Mouse (Mus musculus) lung, embryonic 14.5 days (tissue): Measurements from ENCODE around the gene Tom1l2. TPM values are rescaled to one million over a fixed set of nuclear protein-coding genes. Genes with fewer than 3 reads are reported as not detected.

Source experiments
- ATAC-seq: fragments of 200-750 bp; cut with Nextera tagmentation; 2 replicates; pipeline ENCODE4 v1.8.0; 2017; ENCODE audit warnings: mild to moderate bottlenecking, moderate TSS enrichment, moderate library complexity; ENCODE audit not compliant: insufficient read depth
- DNase-seq: peaks from one replicate; pipeline ENCODE4 v3.0.0-alpha.2; 2015
- H3K27ac ChIP-seq: fragments of 300-500 bp; sonication (generic); 2 replicates; pipeline ENCODE4 v1.5.1; 2014; ENCODE audit warnings: low read depth, mild to moderate bottlenecking, moderate library complexity
- H3K27me3 ChIP-seq: fragments of 300-500 bp; sonication (generic); 2 replicates; pipeline ENCODE4 v1.6.1; 2014; ENCODE audit warnings: low read length, control low read depth; ENCODE audit not compliant: insufficient read depth
- H3K36me3 ChIP-seq: fragments of 300-500 bp; sonication (generic); 2 replicates; pipeline ENCODE4 v1.6.1; 2014; ENCODE audit warnings: control low read depth; ENCODE audit not compliant: insufficient read depth
- H3K4me1 ChIP-seq: fragments of 300-500 bp; sonication (generic); 2 replicates; pipeline ENCODE4 v1.6.1; 2014; ENCODE audit warnings: antibody characterized with exemption, control low read depth; ENCODE audit not compliant: insufficient read depth
- H3K4me2 ChIP-seq: fragments of 300-500 bp; sonication (generic); 2 replicates; pipeline ENCODE4 v1.6.1; 2014; ENCODE audit warnings: mild to moderate bottlenecking
- H3K4me3 ChIP-seq: fragments of 300-500 bp; sonication (generic); 2 replicates; pipeline ENCODE4 v1.5.1; 2014; ENCODE audit warnings: low read depth, low read length
- H3K9ac ChIP-seq: fragments of 300-500 bp; sonication (generic); 2 replicates; pipeline ENCODE4 v1.6.1; 2014
- H3K9me3 ChIP-seq: fragments of 300-500 bp; sonication (generic); 2 replicates; pipeline ENCODE4 v1.6.1; 2016; ENCODE audit warnings: low read depth, low read length, control low read depth
- CTCF ChIP-seq: IDR thresholded peaks from 2 replicates; pipeline ENCODE4 v1.5.1; 2016; ENCODE audit warnings: antibody characterized with exemption, low read depth
- WGBS: fragments of 180-500 bp; shearing (Covaris S2); extraction: QIAGEN DNeasy Blood & Tissue Kit; methylation state at CpG from one replicate; pipeline ENCODE4 v1.1.7; 2014; 5-methylcytosine and 5-hydroxymethylcytosine counted together
- polyA plus RNA-seq: library from polyadenylated mRNA; unstranded; fragments of >200 nt; fragmentation: Nextera tagmentation; extraction: Ambion mirVana; gene quantifications from 2 replicates; pipeline ENCODE4 v1.2.1, GENCODE M21; 2014

The Tom1l2 gene
- polyA plus RNA-seq, 1 experiment from 2014 or later = 20.6 TPM

GRCm38 (mm10) chr11:60346537-60346936 is 6.2 kb downstream of the Tom1l2 start:
- Histone ChIP-seq H3K27me3 (no peaks in the 10 kb centered on the region), H3K9me3 (no peaks in the 10 kb centered on the region), H3K9ac (no peak overlapping the region), H3K4me1 (peaks cover 6% of the 10 kb centered on the region), H3K27ac (peak overlapping the region; percentile 12; the same call in 1 of the 2 replicates), H3K4me2 (no peak overlapping the region), H3K4me3 (no peak overlapping the region), H3K36me3 (no peaks in the 10 kb centered on the region)
- no peak for ATAC-seq
- 57% methylated on average over 4 of the region's 4 CpGs for WGBS
- DNase-seq = peak; percentile 59
- TF ChIP-seq CTCF = no peak

DNA sequence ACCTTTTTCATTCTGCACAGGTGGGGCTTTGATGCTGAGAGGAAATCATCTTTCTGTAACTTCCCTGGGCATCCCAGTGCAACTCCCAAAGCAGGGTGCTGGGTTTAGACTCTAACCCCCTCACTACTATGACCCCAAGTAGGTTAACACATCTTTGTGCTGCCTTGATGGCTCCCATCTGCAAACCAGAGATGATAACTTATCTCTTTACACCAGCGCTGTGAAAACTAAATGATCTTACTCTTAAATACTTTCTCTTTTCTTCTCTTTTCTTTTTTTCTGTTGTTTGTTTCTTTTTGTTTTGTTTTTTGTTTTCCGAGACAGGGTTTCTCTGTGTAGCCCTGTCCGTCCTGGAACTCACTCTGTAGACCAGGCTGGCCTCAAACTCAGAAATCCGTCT is 6.8 kb downstream of the Tom1l2 start:
- TF ChIP-seq CTCF = no peak
- Histone ChIP-seq H3K36me3 (no peaks in the 10 kb centered on the region), H3K9me3 (no peaks in the 10 kb centered on the region), H3K27me3 (no peaks in the 10 kb centered on the region), H3K4me1 (no peaks in the 10 kb centered on the region), H3K27ac (no peak overlapping the region), H3K9ac (no peak overlapping the region), H3K4me3 (no peak overlapping the region), H3K4me2 (no peak overlapping the region)
- ATAC-seq = no peak
- WGBS = 85% methylated on average over 4 of the region's 4 CpGs
- no peak for DNase-seq

DNA sequence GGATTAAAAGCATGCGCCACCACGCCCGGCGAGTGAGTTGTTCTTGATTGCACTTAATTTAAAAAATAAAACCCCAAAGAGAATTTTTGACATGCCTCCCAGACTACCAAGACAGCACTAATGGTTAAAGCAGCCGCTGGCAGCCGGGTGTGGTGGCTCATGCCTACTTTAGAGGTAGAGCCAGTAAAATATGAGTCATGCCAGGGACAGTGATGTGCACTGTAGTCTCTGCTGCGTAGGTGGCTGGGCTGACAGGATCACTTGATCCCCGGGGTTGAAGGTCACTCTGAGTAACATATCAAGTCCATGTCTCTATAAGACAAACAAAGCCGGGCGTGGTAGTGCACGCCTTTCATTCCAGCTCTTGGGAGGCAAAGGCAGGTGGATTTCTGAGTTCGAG is 13.3 kb downstream of the Tom1l2 start:
- H3K9me3 ChIP-seq = no peaks in the 10 kb centered on the region
- H3K36me3 ChIP-seq = no peaks in the 10 kb centered on the region
- H3K4me2 ChIP-seq = no peak overlapping the region
- no peak for TF ChIP-seq CTCF
- ATAC-seq (no peak), DNase-seq (no peak)
- peaks cover under 1% of the 10 kb centered on the region; the same call in 1 of the 2 replicates for H3K4me1 ChIP-seq
- H3K27me3 ChIP-seq = no peaks in the 10 kb centered on the region
- 88% methylated on average over 12 of the region's 12 CpGs for WGBS
- no peak overlapping the region for H3K27ac ChIP-seq
- H3K4me3 ChIP-seq = no peak overlapping the region
- H3K9ac ChIP-seq = no peak overlapping the region

DNA sequence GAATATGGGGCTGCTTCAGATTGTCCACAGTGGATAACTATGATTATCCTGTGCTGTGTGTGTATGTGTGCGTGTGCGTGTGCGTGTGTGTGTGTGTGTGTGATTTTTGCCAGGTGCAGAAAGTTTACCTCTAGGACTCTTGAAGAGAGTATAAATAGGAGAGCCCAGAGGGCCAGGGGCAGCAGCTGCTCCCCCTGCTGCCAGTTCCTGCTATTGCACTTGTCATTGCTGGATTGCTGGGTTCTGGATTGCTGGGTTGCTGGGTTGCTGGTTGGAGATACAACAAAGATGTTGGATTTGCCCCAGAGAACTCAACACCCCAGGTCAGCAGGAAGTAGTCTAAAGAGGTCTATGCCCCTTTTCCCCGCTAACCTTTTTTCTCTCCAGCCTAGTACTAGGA is 14.4 kb downstream of the Tom1l2 start:
- H3K4me2 ChIP-seq = no peak overlapping the region
- peak; percentile 61 for DNase-seq
- 71% methylated on average over 4 of the region's 4 CpGs for WGBS
- H3K27me3 ChIP-seq = no peaks in the 10 kb centered on the region
- H3K4me3 ChIP-seq = no peak overlapping the region
- H3K36me3 ChIP-seq = no peaks in the 10 kb centered on the region
- no peak overlapping the region for H3K9ac ChIP-seq
- TF ChIP-seq CTCF = peak; percentile 69
- H3K27ac ChIP-seq = no peak overlapping the region
- H3K9me3 ChIP-seq = no peaks in the 10 kb centered on the region
- H3K4me1 ChIP-seq = peaks cover 3% of the 10 kb centered on the region; the same call in 1 of the 2 replicates
- ATAC-seq = no peak

GRCm38 (mm10) chr11:60335771-60336170 is 16.9 kb downstream of the Tom1l2 start:
- H3K4me3 ChIP-seq = no peak overlapping the region
- TF ChIP-seq CTCF = no peak
- no peaks in the 10 kb centered on the region for H3K9me3 ChIP-seq
- no peaks in the 10 kb centered on the region for H3K36me3 ChIP-seq
- H3K4me2 ChIP-seq = no peak overlapping the region
- WGBS = 65% methylated on average over 2 of the region's 2 CpGs
- H3K27ac ChIP-seq = no peak overlapping the region
- H3K4me1 ChIP-seq = peaks cover 3% of the 10 kb centered on the region; the same call in 1 of the 2 replicates
- no peak for DNase-seq
- H3K9ac ChIP-seq = no peak overlapping the region
- no peaks in the 10 kb centered on the region for H3K27me3 ChIP-seq
- no peak for ATAC-seq

GRCm38 (mm10) chr11:60334124-60334523 is 18.6 kb downstream of the Tom1l2 start:
- Histone ChIP-seq H3K27ac (no peak overlapping the region), H3K4me1 (peaks cover 3% of the 10 kb centered on the region; the same call in 1 of the 2 replicates)
- ATAC-seq = no peak

GRCm38 (mm10) chr11:60333461-60333860 is 19.2 kb downstream of the Tom1l2 start:
- Histone ChIP-seq H3K4me1 (peaks cover 3% of the 10 kb centered on the region; the same call in 1 of the 2 replicates), H3K27me3 (no peaks in the 10 kb centered on the region), H3K9ac (no peak overlapping the region), H3K36me3 (no peaks in the 10 kb centered on the region), H3K4me2 (no peak overlapping the region), H3K9me3 (no peaks in the 10 kb centered on the region), H3K4me3 (no peak overlapping the region), H3K27ac (peak overlapping the region; percentile 37; the same call in 1 of the 2 replicates)
- ATAC-seq (no peak), DNase-seq (no peak)
- no peak for TF ChIP-seq CTCF
- 79% methylated on average over 5 of the region's 5 CpGs for whole genome bisulfite sequencing

More at GRCm38 (mm10) chr11:60334124-60334523, 18.6 kb downstream of the Tom1l2 start:
- no peaks in the 10 kb centered on the region for H3K36me3 ChIP-seq
- 53% methylated on average over 3 of the region's 3 CpGs for WGBS
- DNase-seq = peak; percentile 35
- no peaks in the 10 kb centered on the region for H3K27me3 ChIP-seq
- H3K9me3 ChIP-seq = no peaks in the 10 kb centered on the region
- no peak overlapping the region for H3K4me3 ChIP-seq
- H3K9ac ChIP-seq = no peak overlapping the region
- no peak for TF ChIP-seq CTCF
- H3K4me2 ChIP-seq = no peak overlapping the region
